Mouse (Mus musculus) cerebellum, adult 2 months (tissue): ENCODE data around the gene Ttf1.

Experiments
- CTCF ChIP-seq: fragments of 200-500 bp; IDR thresholded peaks from 2 replicates; pipeline ENCODE4 v1.5.1; 2011; ENCODE audit warnings: low read depth, mild to moderate bottlenecking, control low read depth, low read length, moderate library complexity, borderline replicate concordance; ENCODE audit not compliant: insufficient read depth
- POLR2A ChIP-seq: fragments of 200-500 bp; IDR thresholded peaks from 2 replicates; pipeline ENCODE4 v1.6.1; 2011; ENCODE audit warnings: low read length, control low read depth, borderline replicate concordance; ENCODE audit not compliant: insufficient read depth

GRCm38 (mm10) chr2:29052943-29053454, 7.1 kb upstream of the Ttf1 start:
- TF ChIP-seq POLR2A (no peak), CTCF (peak; percentile 56)
